Mouse (Mus musculus): ENCODE data around the gene Auts2. TPM values are rescaled to one million over a fixed set of nuclear protein-coding genes. Genes with fewer than 3 reads are reported as not detected.

Gene Auts2
- total RNA-seq, 2 experiments from 2014 or later, result 117 to 146 TPM

DNA sequence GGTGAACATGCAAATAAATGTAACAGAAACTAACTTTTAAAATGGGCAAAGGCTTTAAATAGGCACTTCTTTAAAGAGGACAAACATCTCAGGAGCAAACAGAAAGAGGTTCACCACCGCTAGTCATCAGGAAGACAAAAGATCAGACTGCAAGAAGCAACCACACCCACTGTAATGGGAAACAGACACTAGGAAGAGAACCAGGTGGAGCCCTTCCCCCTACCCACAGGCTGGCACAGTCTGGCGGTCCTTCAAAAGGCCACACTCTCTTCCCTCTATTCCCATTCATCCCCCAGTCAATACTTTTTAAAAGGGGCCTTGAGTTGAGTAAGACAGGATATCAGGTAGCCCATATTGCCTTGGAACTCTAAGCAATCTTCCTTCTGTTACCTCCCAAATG, 1052.3 kb downstream of the Auts2 start:
- intact Hi-C loops (cut with DNase I), result no loop called here
- DNase-seq (ENCODE audit: extremely low spot score in 1 of 2, low spot score in 2 of 2), result no peak
- no peak for TF ChIP-seq CTCF (IDR thresholded peaks at IDR 0.05)
- no peak overlapping the region for H3K27ac ChIP-seq
- H3K4me3 ChIP-seq, result no peak overlapping the region

- intact Hi-C loops (cut with DNase I), result no loop called here
- no peak overlapping the region for H3K4me3 ChIP-seq
- H3K27ac ChIP-seq, result no peak overlapping the region
- no peak for TF ChIP-seq CTCF (IDR thresholded peaks at IDR 0.05)
- no peak for DNase-seq (ENCODE audit: extremely low spot score in 1 of 2, low spot score in 2 of 2)
These were observed 1053.3 kb downstream of the Auts2 start for GRCm38 (mm10) chr5:131489846-131490245.

- DNase-seq (ENCODE audit: extremely low spot score in 1 of 2, low spot score in 2 of 2), result no peak
- H3K4me3 ChIP-seq, result no peak overlapping the region
- intact Hi-C loops (cut with DNase I), result no loop called here
- no peak overlapping the region for H3K27ac ChIP-seq
- TF ChIP-seq CTCF (IDR thresholded peaks at IDR 0.05), result no peak
These were observed 1056.6 kb downstream of the Auts2 start for GRCm38 (mm10) chr5:131486527-131486926.

DNA sequence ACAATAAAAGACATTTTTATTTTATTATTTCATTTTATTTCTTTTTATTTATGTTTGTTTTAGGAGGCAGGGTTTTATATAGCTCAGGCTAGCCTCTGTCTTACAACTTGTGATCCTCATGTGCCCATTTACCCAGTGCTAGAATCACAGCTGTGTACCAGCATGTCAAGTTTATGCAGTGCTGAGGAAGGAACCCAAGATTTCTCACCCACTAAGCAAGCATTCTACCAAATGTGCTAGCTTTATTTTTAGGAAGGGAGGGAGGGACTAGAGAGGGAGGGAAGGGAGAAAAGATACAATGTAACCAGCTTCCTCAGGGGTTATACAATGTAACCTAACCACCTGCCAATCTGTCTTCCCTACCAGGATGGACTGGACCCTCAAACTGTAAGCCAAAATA, 1067.9 kb downstream of the Auts2 start:
- Histone ChIP-seq H3K4me3 (no peak overlapping the region), H3K27ac (no peak overlapping the region)
- TF ChIP-seq CTCF (IDR thresholded peaks at IDR 0.05), result no peak
- DNase-seq (ENCODE audit: extremely low spot score in 1 of 2, low spot score in 2 of 2), result no peak
- intact Hi-C loops (cut with DNase I), result no loop called here

DNA sequence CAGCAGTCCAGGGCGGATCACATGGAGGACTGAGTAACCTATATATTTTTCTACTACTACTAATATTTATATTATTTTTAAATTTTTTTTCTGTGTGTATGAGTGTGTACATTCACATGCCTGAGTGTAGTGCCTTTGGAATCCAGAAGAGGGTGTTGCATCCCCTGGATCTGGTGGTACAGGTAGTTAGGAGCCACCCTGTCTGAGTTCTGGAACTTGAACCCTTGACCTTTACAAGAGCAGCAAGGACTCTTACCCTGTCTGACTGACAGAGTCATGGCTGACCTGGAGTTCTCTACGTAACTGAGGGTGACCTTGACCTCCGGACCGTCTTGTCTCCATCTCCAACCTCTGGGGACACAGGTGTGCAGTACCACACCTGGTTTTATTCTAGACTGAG, 1074.5 kb downstream of the Auts2 start:
- DNase-seq (ENCODE audit: extremely low spot score in 1 of 2, low spot score in 2 of 2), result no peak
- H3K4me3 ChIP-seq, result no peak overlapping the region
- H3K27ac ChIP-seq, result no peak overlapping the region
- intact Hi-C loops (cut with DNase I), result no loop called here
- no peak; the same call in 1 of the 2 replicates for TF ChIP-seq CTCF (IDR thresholded peaks at IDR 0.05)

DNA sequence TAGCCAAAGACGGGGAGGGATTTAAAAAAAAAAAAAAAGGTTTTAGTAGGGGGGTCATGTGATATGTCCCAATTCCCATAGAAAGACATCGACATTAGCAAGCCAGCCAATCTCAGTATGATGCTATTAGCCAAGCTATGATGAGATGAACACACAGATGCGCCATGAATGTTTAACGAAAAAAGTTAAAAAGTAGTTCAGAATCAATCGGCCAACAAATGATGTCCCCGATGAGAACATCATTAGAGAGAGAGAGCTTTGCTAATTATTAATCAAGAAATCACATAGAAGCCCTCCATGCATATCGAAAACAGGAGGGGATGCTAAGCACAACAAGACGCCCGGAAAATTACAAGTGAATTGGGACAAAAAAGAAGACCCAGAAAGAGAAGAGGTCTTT, 1077.0 kb downstream of the Auts2 start:
- intact Hi-C loops (cut with DNase I), result no loop called here
- DNase-seq (ENCODE audit: extremely low spot score in 1 of 2, low spot score in 2 of 2), result no peak
- Histone ChIP-seq H3K27ac (no peak overlapping the region), H3K4me3 (no peak overlapping the region)
- TF ChIP-seq CTCF (IDR thresholded peaks at IDR 0.05), result no peak

DNA sequence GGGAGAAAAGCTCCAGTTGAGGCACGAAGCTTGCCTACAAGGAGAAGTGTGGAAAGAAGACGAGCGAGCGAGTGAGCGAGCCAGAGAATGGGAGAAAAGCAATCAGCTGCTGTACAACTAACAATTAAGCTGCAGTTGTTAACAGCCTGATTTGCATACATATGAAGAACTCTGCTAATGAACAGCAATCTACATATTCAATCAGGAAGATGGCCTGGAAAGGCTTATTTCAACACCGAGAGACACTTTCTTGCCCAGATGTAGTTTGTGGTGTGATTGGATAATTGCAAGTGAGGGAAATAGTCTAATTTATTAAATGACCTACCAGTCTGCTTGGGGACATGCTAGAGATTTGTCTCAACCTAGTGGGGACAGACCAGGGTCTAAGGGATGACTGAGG, 1079.7 kb downstream of the Auts2 start:
- Histone ChIP-seq H3K27ac (no peak overlapping the region), H3K4me3 (no peak overlapping the region)
- TF ChIP-seq CTCF (IDR thresholded peaks at IDR 0.05), result no peak
- intact Hi-C loops (cut with DNase I), result no loop called here
- DNase-seq (ENCODE audit: extremely low spot score in 1 of 2, low spot score in 2 of 2), result no peak

DNA sequence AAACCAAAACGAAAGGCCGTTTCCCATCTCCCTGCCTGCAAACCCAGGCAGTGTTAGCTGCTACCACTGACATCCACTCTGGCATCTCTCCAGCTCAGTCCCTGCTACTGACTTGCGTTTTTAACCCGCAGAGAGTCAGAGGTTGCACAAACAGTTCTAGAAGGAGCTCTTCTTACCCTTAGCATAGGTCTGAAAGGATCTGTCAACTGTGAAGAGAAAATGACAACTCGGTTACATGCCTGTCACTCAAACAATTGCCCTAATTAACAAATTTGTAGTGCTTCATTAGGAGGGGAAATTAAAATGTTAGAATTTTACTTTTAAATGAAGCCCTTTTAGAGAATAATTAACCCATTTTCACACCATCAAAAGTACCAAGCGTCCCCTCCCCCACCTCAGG, 1083.2 kb downstream of the Auts2 start:
- H3K27ac ChIP-seq, result no peak overlapping the region
- intact Hi-C loops (cut with DNase I), result no loop called here
- TF ChIP-seq CTCF (IDR thresholded peaks at IDR 0.05), result no peak

GRCm38 (mm10) chr5:131459549-131459948, 1083.6 kb downstream of the Auts2 start:
- DNase-seq (ENCODE audit: extremely low spot score in 1 of 2, low spot score in 2 of 2), result no peak
- peak; percentile 27 for TF ChIP-seq CTCF (IDR thresholded peaks at IDR 0.05)
- H3K27ac ChIP-seq, result no peak overlapping the region
- intact Hi-C loops (cut with DNase I), result no loop called here
- no peak overlapping the region for H3K4me3 ChIP-seq

More for the DNA sequence above, 1083.2 kb downstream of the Auts2 start:
- no peak overlapping the region for H3K4me3 ChIP-seq
- no peak for DNase-seq (ENCODE audit: extremely low spot score in 1 of 2, low spot score in 2 of 2)

GRCm38 (mm10) chr5:131458700-131459099, 1084.4 kb downstream of the Auts2 start:
- no peak for TF ChIP-seq CTCF (IDR thresholded peaks at IDR 0.05)
- intact Hi-C loops (cut with DNase I), result no loop called here
- Histone ChIP-seq H3K4me3 (no peak overlapping the region), H3K27ac (no peak overlapping the region)
- no peak for DNase-seq (ENCODE audit: extremely low spot score in 1 of 2, low spot score in 2 of 2)

GRCm38 (mm10) chr5:131457999-131458398, 1085.1 kb downstream of the Auts2 start:
- no peak for TF ChIP-seq CTCF (IDR thresholded peaks at IDR 0.05)
- Histone ChIP-seq H3K27ac (no peak overlapping the region), H3K4me3 (no peak overlapping the region)
- no peak for DNase-seq (ENCODE audit: extremely low spot score in 1 of 2, low spot score in 2 of 2)
- intact Hi-C loops (cut with DNase I), result no loop called here

DNA sequence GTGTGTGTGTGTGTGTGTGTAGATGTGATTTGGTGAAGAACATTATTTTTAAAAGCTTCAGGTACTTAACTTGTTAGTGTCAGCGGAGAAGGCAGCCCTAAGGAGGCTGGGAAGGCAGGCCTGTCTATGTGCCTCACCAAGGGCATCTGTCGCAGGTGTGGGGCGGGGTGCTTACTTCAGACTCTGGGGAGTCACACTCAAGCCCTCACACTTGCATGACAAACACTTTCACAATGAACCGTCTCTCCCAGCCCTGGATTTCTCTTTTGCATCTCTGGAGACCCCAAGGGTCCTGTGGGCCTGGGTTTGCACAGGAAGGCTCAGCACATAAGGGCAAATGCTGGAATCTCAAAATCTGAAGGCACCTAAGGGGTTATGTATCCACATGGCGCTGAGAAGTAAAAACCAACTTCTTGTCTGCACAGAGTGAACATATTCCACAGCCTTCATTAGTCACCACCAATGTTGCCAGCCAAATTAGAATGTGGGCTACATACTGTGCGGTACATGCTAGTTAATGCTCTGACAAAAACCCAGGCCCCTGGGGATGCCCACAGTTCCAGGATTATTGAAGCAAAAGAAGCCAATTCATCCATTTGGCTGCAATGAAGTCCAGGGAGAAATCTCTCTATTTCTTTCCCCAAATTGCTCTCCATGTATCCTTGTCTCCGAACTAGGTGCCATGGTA, 1093.8 kb downstream of the Auts2 start:
- H3K27ac ChIP-seq, result no peak overlapping the region
- no peak for DNase-seq (ENCODE audit: extremely low spot score in 1 of 2, low spot score in 2 of 2)
- intact Hi-C loops (cut with DNase I), result no loop called here
- H3K4me3 ChIP-seq, result no peak overlapping the region
- no peak for TF ChIP-seq CTCF (IDR thresholded peaks at IDR 0.05)

DNA sequence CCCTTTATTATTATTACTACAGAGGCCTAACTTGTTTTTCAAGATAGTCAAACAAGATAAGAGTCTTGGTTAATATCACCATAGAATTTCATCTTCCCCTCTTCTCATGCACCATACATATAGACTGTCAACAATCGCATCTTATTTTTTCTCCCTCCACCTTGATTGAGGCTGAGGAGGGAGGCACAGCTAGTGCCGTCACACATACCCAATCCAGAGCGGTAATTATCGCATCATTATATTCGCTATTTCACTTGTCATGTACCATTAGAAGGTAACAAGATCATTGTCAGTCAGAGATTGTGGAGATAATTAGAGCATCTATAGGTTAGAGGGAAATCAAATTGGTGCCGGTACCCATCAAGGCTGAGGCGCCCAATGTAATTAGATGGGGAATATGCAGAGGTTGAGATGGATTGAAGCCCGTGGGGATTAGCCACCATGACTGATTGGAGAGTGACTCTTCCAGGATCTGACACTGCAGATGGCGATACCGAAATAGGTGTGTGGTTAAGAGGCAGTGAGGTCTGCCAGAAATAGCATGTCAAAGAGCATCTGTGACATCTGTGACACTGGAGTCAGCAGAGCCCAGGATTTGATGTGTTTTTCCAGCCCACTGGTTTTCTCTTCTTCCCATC, 1107.8 kb downstream of the Auts2 start:
- no peak for TF ChIP-seq CTCF (IDR thresholded peaks at IDR 0.05)
- no peak overlapping the region for H3K27ac ChIP-seq
- H3K4me3 ChIP-seq, result no peak overlapping the region
- no peak for DNase-seq (ENCODE audit: extremely low spot score in 1 of 2, low spot score in 2 of 2)
- intact Hi-C loops (cut with DNase I), result no loop called here

Data from left cerebral cortex, adult 2 months (tissue).